Mouse (Mus musculus) brain, embryonic 14.5 days (tissue): Measurements from ENCODE around the gene Ppp2r2c.

ENCODE experiments used
- CTCF ChIP-seq: fragments of 200-500 bp; IDR thresholded peaks from 2 replicates; pipeline ENCODE4 v1.5.1; 2012; ENCODE audit warnings: inconsistent platforms, mild to moderate bottlenecking, moderate library complexity, borderline replicate concordance; ENCODE audit not compliant: insufficient read depth, insufficient read length; ENCODE audit errors: extremely low read depth
- POLR2A ChIP-seq: fragments of 200-500 bp; IDR thresholded peaks from 2 replicates; pipeline ENCODE4 v1.6.1; 2012; ENCODE audit warnings: mild to moderate bottlenecking, inconsistent platforms, borderline replicate concordance; ENCODE audit not compliant: poor library complexity, insufficient read depth, insufficient read length, severe bottlenecking; ENCODE audit errors: extremely low read depth

DNA sequence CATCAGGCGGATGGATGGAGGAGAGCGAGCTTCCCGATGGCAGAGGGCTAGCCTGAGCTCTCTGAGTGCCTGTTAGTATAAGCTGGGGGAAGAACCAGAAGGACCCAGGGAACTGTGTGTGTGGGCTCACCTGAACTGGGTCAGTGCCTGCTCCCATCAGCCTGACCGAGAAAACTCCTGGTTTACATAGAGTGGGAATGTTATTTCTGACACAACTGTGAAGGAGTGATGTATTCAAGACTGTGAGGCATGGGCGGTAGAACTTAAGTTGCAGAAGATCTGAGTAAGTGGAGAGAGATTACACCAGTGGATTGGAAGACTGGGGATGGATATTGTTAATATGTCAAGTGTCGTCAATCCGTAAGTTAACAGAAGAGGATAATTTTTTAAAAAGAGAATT lies 11.8 kb upstream of the Ppp2r2c start:
- TF ChIP-seq POLR2A, result no peak
- no peak for TF ChIP-seq CTCF
